Mouse (Mus musculus) liver, postnatal 0 days (tissue): Measurements from ENCODE around the gene March5. TPM values are rescaled to one million over a fixed set of nuclear protein-coding genes. Genes with fewer than 3 reads are reported as not detected.

Source experiments
- ATAC-seq: fragments of 200-750 bp; cut with Nextera tagmentation; 2 replicates; pipeline ENCODE4 v1.8.0; 2017; ENCODE audit warnings: mild to moderate bottlenecking, moderate library complexity
- DNase-seq: peaks from one replicate; pipeline ENCODE4 v3.0.0-alpha.2; 2016
- H3K27ac ChIP-seq: fragments of 300-500 bp; sonication (generic); 2 replicates; pipeline ENCODE4 v1.5.1; 2014; ENCODE audit warnings: antibody characterized with exemption, moderate library complexity, mild to moderate bottlenecking, low read depth
- H3K27me3 ChIP-seq: fragments of 300-500 bp; sonication (generic); 2 replicates; pipeline ENCODE4 v1.6.1; 2014; ENCODE audit warnings: low read length, control low read depth, mixed read lengths; ENCODE audit not compliant: insufficient read depth
- H3K36me3 ChIP-seq: fragments of 300-500 bp; sonication (generic); replicated peaks from 2 replicates; pipeline ENCODE4 v1.6.1; 2014; ENCODE audit warnings: mild to moderate bottlenecking, control low read depth, low read length, moderate library complexity, mixed read lengths; ENCODE audit not compliant: insufficient read depth
- H3K4me1 ChIP-seq: fragments of 300-500 bp; sonication (generic); 2 replicates; pipeline ENCODE4 v1.6.1; 2014; ENCODE audit warnings: antibody characterized with exemption, mild to moderate bottlenecking, control low read depth; ENCODE audit not compliant: insufficient read depth
- H3K4me2 ChIP-seq: fragments of 300-500 bp; sonication (generic); 2 replicates; pipeline ENCODE4 v1.6.1; 2014; ENCODE audit warnings: low read depth, mild to moderate bottlenecking, low read length, moderate library complexity, mixed read lengths
- H3K4me3 ChIP-seq: fragments of 300-500 bp; sonication (generic); 2 replicates; pipeline ENCODE4 v1.5.1; 2014; ENCODE audit warnings: low read depth, low read length
- H3K9ac ChIP-seq: fragments of 300-500 bp; sonication (generic); replicated peaks from 2 replicates; pipeline ENCODE4 v1.6.1; 2014; ENCODE audit warnings: mild to moderate bottlenecking, moderate library complexity
- H3K9me3 ChIP-seq: fragments of 300-500 bp; sonication (generic); 2 replicates; pipeline ENCODE4 v1.6.1; 2016; ENCODE audit warnings: mild to moderate bottlenecking, control low read depth, low read length, mixed read lengths
- CTCF ChIP-seq: sonication (generic); IDR thresholded peaks from 2 replicates; pipeline ENCODE4 v1.5.1; 2016; ENCODE audit warnings: antibody characterized with exemption, low read depth
- EP300 ChIP-seq: IDR thresholded peaks from 2 replicates; pipeline ENCODE4 v1.6.1; 2016; ENCODE audit warnings: antibody characterized with exemption, low read depth, mild to moderate bottlenecking
- WGBS: fragments of 180-500 bp; shearing (Covaris S2); extraction: QIAGEN DNeasy Blood & Tissue Kit; methylation state at CpG from one replicate; pipeline ENCODE4 v1.1.7; 2014; ENCODE audit not compliant: insufficient replicate concordance; 5-methylcytosine and 5-hydroxymethylcytosine counted together
- polyA plus RNA-seq: library from polyadenylated mRNA; unstranded; fragments of >200 nt; fragmentation: Nextera tagmentation; extraction: Ambion mirVana; gene quantifications from 2 replicates; pipeline ENCODE4 v1.2.1, GENCODE M21; 2015

Gene March5
- polyA plus RNA-seq, 1 experiment from 2014 or later = 119 TPM

GRCm38 (mm10) chr19:37248199-37248598 lies 40.9 kb downstream of the March5 start:
- WGBS = 60% methylated on average over 3 of the region's 3 CpGs
- Histone ChIP-seq H3K9ac (no peak overlapping the region), H3K27me3 (no peaks in the 10 kb centered on the region), H3K4me1 (no peaks in the 10 kb centered on the region), H3K4me3 (no peak overlapping the region), H3K9me3 (no peaks in the 10 kb centered on the region), H3K36me3 (no peaks in the 10 kb centered on the region), H3K4me2 (no peak overlapping the region), H3K27ac (no peak overlapping the region)
- DNase-seq (no peak), ATAC-seq (no peak)
- TF ChIP-seq CTCF (no peak), EP300 (no peak)

- TF ChIP-seq CTCF (no peak), EP300 (no peak)
- Histone ChIP-seq H3K27ac (no peak overlapping the region), H3K4me1 (no peaks in the 10 kb centered on the region), H3K36me3 (no peaks in the 10 kb centered on the region), H3K9ac (no peak overlapping the region), H3K9me3 (no peaks in the 10 kb centered on the region), H3K27me3 (no peaks in the 10 kb centered on the region), H3K4me3 (no peak overlapping the region), H3K4me2 (no peak overlapping the region)
- ATAC-seq = no peak
- WGBS = 68% methylated on average over 6 of the region's 6 CpGs
- DNase-seq = no peak
Measured at GRCm38 (mm10) chr19:37252104-37252503, 44.8 kb downstream of the March5 start.

- no peak overlapping the region for H3K4me2 ChIP-seq
- DNase-seq (no peak), ATAC-seq (no peak)
- TF ChIP-seq EP300 = no peak
- no peak for TF ChIP-seq CTCF
- H3K4me3 ChIP-seq = no peak overlapping the region
- H3K4me1 ChIP-seq = no peaks in the 10 kb centered on the region
- WGBS = 73% methylated on average over 9 of the region's 9 CpGs
- no peak overlapping the region for H3K27ac ChIP-seq
- no peaks in the 10 kb centered on the region for H3K36me3 ChIP-seq
- H3K27me3 ChIP-seq = no peaks in the 10 kb centered on the region
- H3K9ac ChIP-seq = no peak overlapping the region
- no peaks in the 10 kb centered on the region for H3K9me3 ChIP-seq
Measured at GRCm38 (mm10) chr19:37255321-37255720, 48.0 kb downstream of the March5 start.

- Histone ChIP-seq H3K9me3 (no peaks in the 10 kb centered on the region), H3K27me3 (no peaks in the 10 kb centered on the region), H3K4me1 (no peaks in the 10 kb centered on the region), H3K4me3 (no peak overlapping the region), H3K27ac (peak overlapping the region; percentile 75), H3K36me3 (no peaks in the 10 kb centered on the region), H3K9ac (no peak overlapping the region), H3K4me2 (peak overlapping the region; percentile 35; the same call in 1 of the 2 replicates)
- ATAC-seq (peak; percentile 53), DNase-seq (no peak)
- 67% methylated on average over 4 of the region's 4 CpGs for WGBS
- TF ChIP-seq EP300 (peak; percentile 62; the same call in 1 of the 2 replicates), CTCF (no peak)
Measured at GRCm38 (mm10) chr19:37262389-37262788, 55.0 kb downstream of the March5 start.

- Histone ChIP-seq H3K27ac (peak overlapping the region; percentile 93), H3K9me3 (no peaks in the 10 kb centered on the region), H3K4me3 (peak overlapping the region; percentile 41), H3K36me3 (peaks cover 2% of the 10 kb centered on the region; the same call in 1 of the 2 replicates), H3K27me3 (no peaks in the 10 kb centered on the region), H3K4me2 (peak overlapping the region; percentile 51), H3K9ac (peak overlapping the region; percentile 61), H3K4me1 (no peaks in the 10 kb centered on the region)
- peak; percentile 21 for DNase-seq
- peak; percentile 7; the same call in 1 of the 2 replicates for ATAC-seq
- WGBS = 49% methylated on average over 8 of the region's 8 CpGs
- TF ChIP-seq EP300 (no peak), CTCF (no peak)
Measured at GRCm38 (mm10) chr19:37263566-37263942, 56.2 kb downstream of the March5 start.

- 53% methylated on average over 23 of the region's 23 CpGs for WGBS
- no peaks in the 10 kb centered on the region for H3K27me3 ChIP-seq
- H3K4me2 ChIP-seq = peak overlapping the region; percentile 51
- peak overlapping the region; percentile 93 for H3K27ac ChIP-seq
- H3K9me3 ChIP-seq = no peaks in the 10 kb centered on the region
- ATAC-seq (peak; percentile 85), DNase-seq (peak; percentile 66)
- TF ChIP-seq EP300 (peak; percentile 63), CTCF (no peak)
- H3K4me3 ChIP-seq = peak overlapping the region; percentile 41
- H3K9ac ChIP-seq = peak overlapping the region; percentile 61
- no peaks in the 10 kb centered on the region for H3K4me1 ChIP-seq
- peaks cover 8% of the 10 kb centered on the region for H3K36me3 ChIP-seq
Measured at GRCm38 (mm10) chr19:37263943-37264897, 56.9 kb downstream of the March5 start.
